Mouse (Mus musculus) gastrocnemius, postnatal 10 days (tissue): ENCODE data around the gene Olfr319. TPM values are rescaled to one million over a fixed set of nuclear protein-coding genes. Genes with fewer than 3 reads are reported as not detected.
"Not testable (repeated sequence)": the region's sequence is repeated elsewhere in the genome, so short reads cannot be mapped to it uniquely, and the experiment has no call there.

Experiments
- DNase-seq: peaks from one replicate; pipeline ENCODE4 v3.0.0; 2021; ENCODE audit warnings: mixed read lengths
- long read RNA-seq, 2 experiments: library from polyadenylated mRNA; stranded (forward); transcript quantifications; one replicate each; pipeline ENCODE4 v2.0.0; 2021
- total RNA-seq, 2 experiments: library from RNA; stranded (reverse); gene quantifications; 2 replicates each; pipeline ENCODE4 v1.2.3; 2021

Gene Olfr319
- total RNA-seq = not detected
- long read RNA-seq, experiment 1 = 0 reads
- long read RNA-seq, experiment 2 = 0 reads

- DNase-seq = no peak
Measured at GRCm38 (mm10) chr11:58698862-58699261, at the start of gene Olfr319. Gene Olfr319 (plus strand): TSS chr11:58699162.

- no peak for DNase-seq
Measured at GRCm38 (mm10) chr11:58655151-58655550, 43.8 kb upstream of the Olfr319 start.

GRCm38 (mm10) chr11:58658596-58658995 lies 40.4 kb upstream of the Olfr319 start, which contains the start of gene Olfr322:
Gene Olfr322 (plus strand): TSS chr11:58658782.
- DNase-seq = no peak

- DNase-seq = no peak
Measured at GRCm38 (mm10) chr11:58669252-58669651, 29.7 kb upstream of the Olfr319 start.

- DNase-seq = no peak
Measured at GRCm38 (mm10) chr11:58671825-58672224, 27.1 kb upstream of the Olfr319 start.

GRCm38 (mm10) chr11:58680799-58681198 lies 18.2 kb upstream of the Olfr319 start, which contains the start of gene Olfr320:
Gene Olfr320 (plus strand): TSS chr11:58681099.
- no peak for DNase-seq

GRCm38 (mm10) chr11:58709086-58709485 lies 10.1 kb downstream of the Olfr319 start:
- no peak for DNase-seq

- DNase-seq = not testable (repeated sequence)
Measured at GRCm38 (mm10) chr11:58717723-58718122, 18.8 kb downstream of the Olfr319 start.

- DNase-seq = no peak
Measured at GRCm38 (mm10) chr11:58719701-58720100, 20.7 kb downstream of the Olfr319 start.

GRCm38 (mm10) chr11:58723914-58724313 lies 25.0 kb downstream of the Olfr319 start, which contains the start of gene Olfr318:
Gene Olfr318 (minus strand): TSS chr11:58724014.
- no peak for DNase-seq

GRCm38 (mm10) chr11:58727896-58728650 lies 29.1 kb downstream of the Olfr319 start:
- not testable (repeated sequence) for DNase-seq

GRCm38 (mm10) chr11:58733372-58733771 lies 34.4 kb downstream of the Olfr319 start:
- no peak for DNase-seq

- no peak for DNase-seq
Measured at GRCm38 (mm10) chr11:58738792-58739262, 39.9 kb downstream of the Olfr319 start, which contains the start of gene Olfr317. Gene Olfr317 (minus strand): TSS chr11:58739212.

GRCm38 (mm10) chr11:58751096-58751495 lies 52.1 kb downstream of the Olfr319 start:
- not testable (repeated sequence) for DNase-seq

GRCm38 (mm10) chr11:58752434-58752833 lies 53.5 kb downstream of the Olfr319 start, which contains the start of gene Olfr316:
Gene Olfr316 (plus strand): TSS chr11:58752734.
- no peak for DNase-seq

Other genes starting within 250 kb of the Olfr319 start
- not detected for gene Lypd9, start 246.2 kb upstream of the Olfr319 start, total RNA-seq
- not detected for gene Olfr30, start 236.9 kb upstream of the Olfr319 start, total RNA-seq
- not detected for gene Olfr332, start 206.6 kb upstream of the Olfr319 start, total RNA-seq
- not detected for gene Olfr331, start 196.6 kb upstream of the Olfr319 start, total RNA-seq
- not detected for gene Olfr330, start 164.3 kb upstream of the Olfr319 start, total RNA-seq
- gene Olfr329-ps, start 152.7 kb upstream of the Olfr319 start, total RNA-seq = not detected
- not detected for gene Olfr328, start 143.5 kb upstream of the Olfr319 start, total RNA-seq
- gene Olfr224, start 128.6 kb upstream of the Olfr319 start, total RNA-seq = not detected
- not detected for gene Olfr325, start 121.4 kb upstream of the Olfr319 start, total RNA-seq
- not detected for gene Olfr324, start 104.0 kb upstream of the Olfr319 start, total RNA-seq
- not detected for gene 2210407C18Rik, start 83.1 kb upstream of the Olfr319 start, total RNA-seq
- not detected for gene Olfr323, start 68.7 kb upstream of the Olfr319 start, total RNA-seq
- under 1 TPM in 1 of 2 experiments, not detected in 1; 0.27 TPM for gene Trim58, start 58.7 kb upstream of the Olfr319 start, total RNA-seq
- not detected for gene Olfr322, start 40.4 kb upstream of the Olfr319 start, total RNA-seq
- not detected for gene Olfr320, start 18.1 kb upstream of the Olfr319 start, total RNA-seq
- not detected for gene Olfr318, start 24.9 kb downstream of the Olfr319 start, total RNA-seq
- not detected for gene Olfr317, start 40.0 kb downstream of the Olfr319 start, total RNA-seq
- gene Olfr316, start 53.6 kb downstream of the Olfr319 start, total RNA-seq = not detected
- not detected for gene Olfr315, start 74.0 kb downstream of the Olfr319 start, total RNA-seq
- gene Olfr314, start 83.8 kb downstream of the Olfr319 start, total RNA-seq = not detected
- gene Fam183b, start 102.8 kb downstream of the Olfr319 start, total RNA-seq = not detected
- not detected for gene Olfr313, start 115.8 kb downstream of the Olfr319 start, total RNA-seq
- gene Olfr312, start 130.1 kb downstream of the Olfr319 start, total RNA-seq = not detected
- gene Olfr311, start 140.1 kb downstream of the Olfr319 start, total RNA-seq = not detected
- 1 to 10 TPM; 2.4 to 2.5 TPM for gene Gm12258, start 148.0 kb downstream of the Olfr319 start, total RNA-seq
- 1 to 10 TPM; 2.5 to 3.0 TPM for gene 2810021J22Rik, start 168.1 kb downstream of the Olfr319 start, total RNA-seq
- 1 to 10 TPM; 6.0 to 6.5 TPM for gene Zfp39, start 205.1 kb downstream of the Olfr319 start, total RNA-seq
- 1 to 10 TPM in 1 of 2 experiments, not detected in 1; 1.1 TPM for gene Btnl10, start 218.7 kb downstream of the Olfr319 start, total RNA-seq
- 100 to 1,000 TPM; 160 to 172 TPM for gene Rnf187, start 239.8 kb downstream of the Olfr319 start, total RNA-seq
- gene Hist3h2ba, start 249.8 kb downstream of the Olfr319 start, total RNA-seq = 1 to 10 TPM; 7.3 to 8.0 TPM